ENCODE assay signal across 9 mouse cellular contexts in the genomic region with DNA sequence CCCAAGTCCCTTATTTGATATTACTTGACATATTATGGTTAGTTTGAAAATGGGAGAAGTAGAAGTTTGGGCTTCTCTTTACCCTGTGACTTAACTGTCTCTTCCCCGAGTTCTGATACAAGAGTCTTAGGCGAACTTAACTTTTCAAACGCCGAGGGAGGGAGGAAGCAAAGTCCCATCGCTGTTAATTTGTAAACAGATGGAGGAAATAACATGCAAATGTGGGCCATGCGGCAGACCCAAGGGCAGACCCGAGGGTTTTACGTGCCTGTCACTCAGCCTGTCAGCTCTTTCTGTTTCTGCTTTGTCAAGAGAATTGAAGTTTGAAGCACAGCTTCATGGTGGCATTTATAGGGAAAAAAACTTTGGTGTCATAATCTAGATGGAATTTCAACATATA. TPM values are rescaled to one million over a fixed set of nuclear protein-coding genes. Genes with fewer than 3 reads are reported as not detected.
DNase-seq lines count a peak whose midpoint lies in the region; ATAC-seq lines count a peak whose summit lies in the region.
"Had no signal": no experiment of that assay in that cellular context is flagged by ENCODE, and none has a peak within 500 bp of the region (broad histone marks: within the 10 kb centered on the region; RNA-seq: fewer than 3 reads in every experiment).

No protein-coding gene starts in this region.

- peaks cover 52% of the 10 kb centered on the region for H3K4me1 ChIP-seq in forebrain, embryonic 15.5 days
- H3K4me1 ChIP-seq in forebrain, embryonic 12.5 days = peaks cover 45% of the 10 kb centered on the region
- H3K4me1 ChIP-seq in embryonic facial prominence, embryonic 13.5 days = peaks cover 46% of the 10 kb centered on the region
- peaks cover 84% of the 10 kb centered on the region for H3K4me1 ChIP-seq in liver, embryonic 15.5 days (replicated peaks)

- no peaks in the 10 kb centered on the region for H3K36me3 ChIP-seq in forebrain, embryonic 15.5 days
- H3K36me3 ChIP-seq in forebrain, embryonic 12.5 days (replicated peaks) = peaks cover 3% of the 10 kb centered on the region
- H3K36me3 ChIP-seq in embryonic facial prominence, embryonic 13.5 days = no peaks in the 10 kb centered on the region
- 0 out of 2 replicates have a peak, but pooled peaks cover 3% of the 10 kb centered on the region for H3K36me3 ChIP-seq in liver, embryonic 15.5 days (replicated peaks)
- H3K36me3 ChIP-seq: stomach, embryonic 15.5 days had no signal

- H3K27me3 ChIP-seq in forebrain, embryonic 15.5 days = no peaks in the 10 kb centered on the region
- no peaks in the 10 kb centered on the region for H3K27me3 ChIP-seq in forebrain, embryonic 12.5 days
- no peaks in the 10 kb centered on the region for H3K27me3 ChIP-seq in embryonic facial prominence, embryonic 13.5 days
- no peaks in the 10 kb centered on the region for H3K27me3 ChIP-seq in liver, embryonic 15.5 days
- H3K27me3 ChIP-seq: stomach, embryonic 15.5 days had no signal

- H3K9me3 ChIP-seq in forebrain, embryonic 15.5 days = no peaks in the 10 kb centered on the region
- no peaks in the 10 kb centered on the region for H3K9me3 ChIP-seq in forebrain, embryonic 12.5 days
- H3K9me3 ChIP-seq in embryonic facial prominence, embryonic 13.5 days = no peaks in the 10 kb centered on the region
- H3K9me3 ChIP-seq in liver, embryonic 15.5 days (replicated peaks) = no peaks in the 10 kb centered on the region
- H3K9me3 ChIP-seq: stomach, embryonic 15.5 days had no signal

- H3K27ac ChIP-seq in forebrain, embryonic 15.5 days (replicated peaks) = no peak overlapping the region
- no peak overlapping the region for H3K27ac ChIP-seq in forebrain, embryonic 12.5 days
- H3K27ac ChIP-seq in embryonic facial prominence, embryonic 13.5 days = no peak overlapping the region
- H3K27ac ChIP-seq in liver, embryonic 15.5 days (replicated peaks) = peak overlapping the region; percentile 76

- peak; percentile 79 for DNase-seq in kidney, adult 11 months
- DNase-seq in left cerebral cortex, adult 11 months (ENCODE audit: low spot score) = no peak
- no peak for DNase-seq in right cerebral cortex, adult 18-20 months
- no peak for DNase-seq in frontal cortex, postnatal 14 days (ENCODE audit: low spot score in 2 of 2)

- H3K4me2 ChIP-seq in forebrain, embryonic 15.5 days (replicated peaks) = peak overlapping the region; percentile 22; the same call in 1 of the 2 replicates
- no peak overlapping the region for H3K4me2 ChIP-seq in forebrain, embryonic 12.5 days
- H3K4me2 ChIP-seq in embryonic facial prominence, embryonic 13.5 days = peak overlapping the region; percentile 26
- H3K4me2 ChIP-seq in liver, embryonic 15.5 days = peak overlapping the region; percentile 70
- H3K4me2 ChIP-seq: stomach, embryonic 15.5 days had no signal

- ATAC-seq in forebrain, embryonic 15.5 days (replicated peaks) = no peak
- ATAC-seq in forebrain, embryonic 12.5 days (ENCODE audit: low FRiP score) = no peak
- no peak for ATAC-seq in embryonic facial prominence, embryonic 13.5 days (ENCODE audit: insufficient number of reproducible peaks, insufficient read depth, low FRiP score, low TSS enrichment, low read depth)
- no peak for ATAC-seq in liver, embryonic 15.5 days (ENCODE audit: insufficient read depth)

- H3K9ac ChIP-seq in forebrain, embryonic 15.5 days (replicated peaks) = no peak overlapping the region
- H3K9ac ChIP-seq in forebrain, embryonic 12.5 days = no peak overlapping the region
- H3K9ac ChIP-seq in embryonic facial prominence, embryonic 13.5 days = no peak overlapping the region
- no peak overlapping the region for H3K9ac ChIP-seq in liver, embryonic 15.5 days
- H3K9ac ChIP-seq: stomach, embryonic 15.5 days had no signal

- H3K4me3 ChIP-seq in forebrain, embryonic 15.5 days = no peak overlapping the region
- no peak overlapping the region for H3K4me3 ChIP-seq in forebrain, embryonic 12.5 days (replicated peaks)
- H3K4me3 ChIP-seq in embryonic facial prominence, embryonic 13.5 days = no peak overlapping the region
- peak overlapping the region; percentile 64 for H3K4me3 ChIP-seq in liver, embryonic 15.5 days (replicated peaks)
- H3K4me3 ChIP-seq: stomach, embryonic 15.5 days had no signal

- 39% methylated on average over 8 of the region's 8 CpGs for WGBS in forebrain, embryonic 15.5 days
- WGBS in forebrain, embryonic 12.5 days = 40% methylated on average over 8 of the region's 8 CpGs
- WGBS in embryonic facial prominence, embryonic 13.5 days = 14% methylated on average over 8 of the region's 8 CpGs
- 28% methylated on average over 8 of the region's 8 CpGs for WGBS in liver, embryonic 15.5 days (ENCODE audit: insufficient replicate concordance)

RNA-seq across cellular contexts. Expression of gene Bpgm, which starts 3.5 kb away (rescaled TPM):
- 64.8 and 73.0 TPM in 2 replicates for polyA plus RNA-seq in forebrain, embryonic 15.5 days (2015; fragmentation: Nextera tagmentation; extraction: Ambion mirVana)
- 62.8 and 68.6 TPM in 2 replicates for polyA plus RNA-seq in forebrain, embryonic 12.5 days (2016; fragmentation: Nextera tagmentation; extraction: Ambion mirVana)
- 42.9 and 49.6 TPM in 2 replicates for polyA plus RNA-seq in embryonic facial prominence, embryonic 13.5 days (2015; fragmentation: Nextera tagmentation; extraction: Ambion mirVana)
- 194 and 219 TPM in 2 replicates for polyA plus RNA-seq in liver, embryonic 15.5 days (2015; fragmentation: Nextera tagmentation; extraction: Ambion mirVana)
